Mouse (Mus musculus): ENCODE results near the gene Olfr203.

GRCm38 (mm10) chr16:59298581-59298980 is at the start of gene Olfr203:
- TF ChIP-seq CTCF (IDR thresholded peaks at IDR 0.05; ENCODE audit: borderline replicate concordance, control insufficient read depth, extremely low read depth, insufficient read depth, low read length, poor library complexity) = no peak
- TF ChIP-seq POLR2A (IDR thresholded peaks at IDR 0.05; ENCODE audit: control insufficient read depth, extremely low read depth, insufficient read depth, low read length, poor library complexity) = no peak

Data from thymus, adult 2 months (tissue).